Mouse (Mus musculus): ENCODE results near the gene Fam71a. TPM values are rescaled to one million over a fixed set of nuclear protein-coding genes. Genes with fewer than 3 reads are reported as not detected.

Gene Fam71a
- not detected for polyA plus RNA-seq (2014; fragmentation: Illumina TruSeq; extraction: RNeasy Lipid Tissue Mini Kit (QIAGEN cat#74804); ENCODE audit: low read depth, low replicate concordance)

GRCm38 (mm10) chr1:191164717-191165116 lies at the start of gene Fam71a:
Gene Fam71a (minus strand): TSS chr1:191164817.

Other genes with a start within 250 kb of the Fam71a start
- 14.8 TPM for gene Angel2, start 239.7 kb downstream of the Fam71a start, polyA plus RNA-seq (2014; fragmentation: Illumina TruSeq; extraction: RNeasy Lipid Tissue Mini Kit (QIAGEN cat#74804); ENCODE audit: low read depth, low replicate concordance)
- gene Vash2, start 185.5 kb downstream of the Fam71a start, polyA plus RNA-seq (2014; fragmentation: Illumina TruSeq; extraction: RNeasy Lipid Tissue Mini Kit (QIAGEN cat#74804); ENCODE audit: low read depth, low replicate concordance) = not detected
- 7.3 TPM for gene Flvcr1, start 138.7 kb downstream of the Fam71a start, polyA plus RNA-seq (2014; fragmentation: Illumina TruSeq; extraction: RNeasy Lipid Tissue Mini Kit (QIAGEN cat#74804); ENCODE audit: low read depth, low replicate concordance)
- not detected for gene Spata45, start 128.2 kb downstream of the Fam71a start, polyA plus RNA-seq (2014; fragmentation: Illumina TruSeq; extraction: RNeasy Lipid Tissue Mini Kit (QIAGEN cat#74804); ENCODE audit: low read depth, low replicate concordance)
- 11.2 TPM for gene Tatdn3, start 101.9 kb downstream of the Fam71a start, polyA plus RNA-seq (2014; fragmentation: Illumina TruSeq; extraction: RNeasy Lipid Tissue Mini Kit (QIAGEN cat#74804); ENCODE audit: low read depth, low replicate concordance)
- not detected for gene Nsl1, start 101.8 kb downstream of the Fam71a start, polyA plus RNA-seq (2014; fragmentation: Illumina TruSeq; extraction: RNeasy Lipid Tissue Mini Kit (QIAGEN cat#74804); ENCODE audit: low read depth, low replicate concordance)
- gene Batf3, start 67.0 kb downstream of the Fam71a start, polyA plus RNA-seq (2014; fragmentation: Illumina TruSeq; extraction: RNeasy Lipid Tissue Mini Kit (QIAGEN cat#74804); ENCODE audit: low read depth, low replicate concordance) = not detected
- 3.0 TPM for gene Atf3, start 53.2 kb upstream of the Fam71a start, polyA plus RNA-seq (2014; fragmentation: Illumina TruSeq; extraction: RNeasy Lipid Tissue Mini Kit (QIAGEN cat#74804); ENCODE audit: low read depth, low replicate concordance)
- not detected for gene Nenf, start 153.4 kb upstream of the Fam71a start, polyA plus RNA-seq (2014; fragmentation: Illumina TruSeq; extraction: RNeasy Lipid Tissue Mini Kit (QIAGEN cat#74804); ENCODE audit: low read depth, low replicate concordance)
- gene Tmem206, start 161.1 kb upstream of the Fam71a start, polyA plus RNA-seq (2014; fragmentation: Illumina TruSeq; extraction: RNeasy Lipid Tissue Mini Kit (QIAGEN cat#74804); ENCODE audit: low read depth, low replicate concordance) = 0.87 TPM
- 215 TPM for gene Ppp2r5a, start 238.5 kb upstream of the Fam71a start, polyA plus RNA-seq (2014; fragmentation: Illumina TruSeq; extraction: RNeasy Lipid Tissue Mini Kit (QIAGEN cat#74804); ENCODE audit: low read depth, low replicate concordance)

Measured in liver, adult 10 weeks (tissue).